11 mouse cellular contexts compared by ENCODE assay signal in the genomic region with DNA sequence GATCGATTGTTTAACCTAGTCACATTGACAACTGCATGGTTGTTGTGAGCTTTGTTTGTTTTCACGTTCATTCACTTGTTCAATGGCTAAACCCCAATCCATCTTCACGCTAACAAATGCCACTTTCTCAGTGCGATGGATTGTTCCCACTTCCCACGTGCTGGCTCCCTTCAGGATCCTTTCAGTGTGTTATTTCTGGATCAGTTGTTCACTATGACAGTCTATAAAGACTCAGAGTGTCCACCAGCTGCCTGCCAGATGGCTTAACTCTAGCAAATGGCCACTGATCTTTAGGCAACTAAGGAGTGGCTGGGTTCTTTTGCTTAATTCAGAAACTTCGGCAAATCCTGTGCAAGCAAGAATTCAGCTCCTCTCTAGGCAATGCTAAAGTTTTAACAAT.
A peak's percentile ranks its signal among the peaks of the same experiment; 100 is the strongest.
DNase-seq lines count a peak whose midpoint lies in the region; ATAC-seq lines count a peak whose summit lies in the region.
"Had no signal": no experiment of that assay in that cellular context is flagged by ENCODE, and none has a peak within 500 bp of the region (broad histone marks: within the 10 kb centered on the region; RNA-seq: fewer than 3 reads in every experiment).

No protein-coding gene starts in this region.

- no peak overlapping the region for H3K4me2 ChIP-seq in midbrain, embryonic 13.5 days (replicated peaks)
- H3K4me2 ChIP-seq in intestine, embryonic 16.5 days (ENCODE audit: low read depth, low read length), result no peak overlapping the region

- peaks cover 32% of the 10 kb centered on the region; the same call in 1 of the 2 replicates for H3K4me1 ChIP-seq in hindbrain, embryonic 10.5 days (replicated peaks)
- H3K4me1 ChIP-seq in midbrain, embryonic 13.5 days (replicated peaks), result 0 out of 2 replicates have a peak, but pooled peaks cover 5% of the 10 kb centered on the region
- no peaks in the 10 kb centered on the region for H3K4me1 ChIP-seq in intestine, embryonic 16.5 days (ENCODE audit: control insufficient read depth, insufficient read depth, low read length)
- H3K4me1 ChIP-seq: megakaryocyte, embryonic 14.5 days had no signal

- peaks cover 47% of the 10 kb centered on the region for H3K27me3 ChIP-seq in hindbrain, embryonic 10.5 days (ENCODE audit: insufficient read depth, poor library complexity, severe bottlenecking)
- H3K27me3 ChIP-seq in midbrain, embryonic 13.5 days, result peaks cover 20% of the 10 kb centered on the region
- H3K27me3 ChIP-seq in intestine, embryonic 16.5 days (replicated peaks; ENCODE audit: control insufficient read depth, insufficient read depth, low read length), result no peaks in the 10 kb centered on the region
- H3K27me3 ChIP-seq: megakaryocyte, embryonic 14.5 days had no signal

- no peak overlapping the region for H3K4me3 ChIP-seq in hindbrain, embryonic 10.5 days
- no peak overlapping the region for H3K4me3 ChIP-seq in midbrain, embryonic 13.5 days (replicated peaks)
- no peak overlapping the region for H3K4me3 ChIP-seq in intestine, embryonic 16.5 days (ENCODE audit: low read length)
- H3K4me3 ChIP-seq: megakaryocyte, embryonic 14.5 days had no signal

- peak; percentile 84 for ATAC-seq in midbrain, embryonic 13.5 days
- ATAC-seq in intestine, embryonic 16.5 days, result no peak
- ATAC-seq: inflammation-experienced regulatory T-cells, adult 6 months had no signal

- 28% methylated on average over 6 of the region's 6 CpGs for WGBS in hindbrain, embryonic 10.5 days
- WGBS in midbrain, embryonic 13.5 days, result 7% methylated on average over 6 of the region's 6 CpGs
- 42% methylated on average over 6 of the region's 6 CpGs for WGBS in intestine, embryonic 16.5 days

- no peak overlapping the region for H3K9ac ChIP-seq in midbrain, embryonic 13.5 days (replicated peaks)
- no peak overlapping the region for H3K9ac ChIP-seq in intestine, embryonic 16.5 days (ENCODE audit: low read depth, low read length)

- H3K9me3 ChIP-seq in hindbrain, embryonic 10.5 days, result no peaks in the 10 kb centered on the region
- H3K9me3 ChIP-seq in midbrain, embryonic 13.5 days, result no peaks in the 10 kb centered on the region
- H3K9me3 ChIP-seq in intestine, embryonic 16.5 days (ENCODE audit: control insufficient read depth, low read length), result no peaks in the 10 kb centered on the region
- H3K9me3 ChIP-seq: megakaryocyte, embryonic 14.5 days had no signal

- no peaks in the 10 kb centered on the region for H3K36me3 ChIP-seq in hindbrain, embryonic 10.5 days
- H3K36me3 ChIP-seq in midbrain, embryonic 13.5 days, result no peaks in the 10 kb centered on the region
- H3K36me3 ChIP-seq in intestine, embryonic 16.5 days (ENCODE audit: control insufficient read depth, insufficient read depth, low read length), result no peaks in the 10 kb centered on the region

- DNase-seq in cerebellum, postnatal 10 days, result peak; percentile 64 to 66
- no peak for DNase-seq in cerebellum, adult 9-11 months
- DNase-seq in embryo, embryonic 10 days (ENCODE audit: low spot score), result peak; percentile 87
- DNase-seq in hindbrain, embryonic 10.5 days (ENCODE audit: low spot score), result peak; percentile 77
- DNase-seq in adipocyte (ENCODE audit: low spot score), result no peak
- no peak for DNase-seq in thymus, postnatal 10 days (ENCODE audit: low spot score in 2 of 2)
- DNase-seq: thymus, postnatal 25 days had no signal

- no peak overlapping the region for H3K27ac ChIP-seq in hindbrain, embryonic 10.5 days
- no peak overlapping the region for H3K27ac ChIP-seq in midbrain, embryonic 13.5 days
- no peak overlapping the region for H3K27ac ChIP-seq in intestine, embryonic 16.5 days (ENCODE audit: low read length)

Comparison
In these comparisons a context has a peak if more than half of its experiments do, and no peak if none do; other contexts are left out.
1. DNase-seq: peak in cerebellum, postnatal 10 days (2 of 2), embryo, embryonic 10 days (single experiment) and hindbrain, embryonic 10.5 days (single experiment); none in cerebellum, adult 9-11 months (single experiment), adipocyte (single experiment) and thymus, postnatal 10 days (0 of 2).